Mouse (Mus musculus) kidney, embryonic 16.5 days (tissue): ENCODE measurements at regions not wholly inside any gene's neighbourhood (a gene's known extent, or its start where the extent isn't known, plus 50 kb on each side); places are given as distances from the start of the nearest gene placed in this dataset.
A peak's percentile ranks its signal among the peaks of the same experiment; 100 is the strongest.

Experiments used
- ATAC-seq: fragments of 200-750 bp; cut with Nextera tagmentation; 2 replicates; pipeline ENCODE4 v1.8.0; 2017; ENCODE audit warnings: moderate TSS enrichment; ENCODE audit not compliant: low FRiP score, low TSS enrichment
- H3K27ac ChIP-seq: fragments of 300-500 bp; sonication (generic); 2 replicates; pipeline ENCODE4 v1.5.1; 2014; ENCODE audit warnings: low read length
- H3K27me3 ChIP-seq: fragments of 300-500 bp; sonication (generic); 2 replicates; pipeline ENCODE4 v1.6.1; 2014; ENCODE audit warnings: low read length, control low read depth, mixed read lengths; ENCODE audit not compliant: insufficient read depth
- H3K36me3 ChIP-seq: fragments of 300-500 bp; sonication (generic); 2 replicates; pipeline ENCODE4 v1.6.1; 2014; ENCODE audit warnings: low read length, control low read depth, mixed read lengths; ENCODE audit not compliant: insufficient read depth
- H3K4me1 ChIP-seq: fragments of 300-500 bp; sonication (generic); 2 replicates; pipeline ENCODE4 v1.6.1; 2014; ENCODE audit warnings: low read length, control low read depth, mixed read lengths; ENCODE audit not compliant: insufficient read depth
- H3K4me2 ChIP-seq: fragments of 300-500 bp; sonication (generic); replicated peaks from 2 replicates; pipeline ENCODE4 v1.6.1; 2014; ENCODE audit warnings: low read depth, low read length
- H3K4me3 ChIP-seq: fragments of 300-500 bp; sonication (generic); 2 replicates; pipeline ENCODE4 v1.5.1; 2014; ENCODE audit warnings: mild to moderate bottlenecking, low read length
- H3K9ac ChIP-seq: fragments of 300-500 bp; sonication (generic); replicated peaks from 2 replicates; pipeline ENCODE4 v1.6.1; 2014; ENCODE audit warnings: low read length
- H3K9me3 ChIP-seq: fragments of 300-500 bp; sonication (generic); 2 replicates; pipeline ENCODE4 v1.6.1; 2016; ENCODE audit warnings: low read length, control low read depth
- WGBS: fragments of 180-500 bp; shearing (Covaris S2); extraction: QIAGEN DNeasy Blood & Tissue Kit; methylation state at CpG from one replicate; pipeline ENCODE4 v1.1.7; 2014; 5-methylcytosine and 5-hydroxymethylcytosine counted together

GRCm38 (mm10) chr3:80033071-80033470, 148.7 kb downstream of the Fam198b start:
- 82% methylated on average over 3 of the region's 3 CpGs for WGBS
- Histone ChIP-seq H3K4me1 (no peaks in the 10 kb centered on the region), H3K9ac (no peak overlapping the region), H3K9me3 (no peaks in the 10 kb centered on the region), H3K27me3 (no peaks in the 10 kb centered on the region), H3K4me3 (no peak overlapping the region), H3K27ac (no peak overlapping the region), H3K36me3 (no peaks in the 10 kb centered on the region), H3K4me2 (no peak overlapping the region)
- ATAC-seq: no peak

GRCm38 (mm10) chr3:80038553-80039129, 154.3 kb downstream of the Fam198b start:
- no peak overlapping the region for H3K4me3 ChIP-seq
- H3K9ac ChIP-seq: no peak overlapping the region
- no peaks in the 10 kb centered on the region for H3K36me3 ChIP-seq
- H3K4me2 ChIP-seq: no peak overlapping the region
- no peak for ATAC-seq
- WGBS: 68% methylated on average over 11 of the region's 11 CpGs
- no peak overlapping the region for H3K27ac ChIP-seq
- H3K27me3 ChIP-seq: no peaks in the 10 kb centered on the region
- no peaks in the 10 kb centered on the region for H3K4me1 ChIP-seq
- no peaks in the 10 kb centered on the region for H3K9me3 ChIP-seq

- Histone ChIP-seq H3K4me3 (no peak overlapping the region), H3K9me3 (no peaks in the 10 kb centered on the region), H3K27me3 (no peaks in the 10 kb centered on the region), H3K9ac (no peak overlapping the region), H3K4me2 (no peak overlapping the region), H3K27ac (no peak overlapping the region), H3K36me3 (no peaks in the 10 kb centered on the region), H3K4me1 (no peaks in the 10 kb centered on the region)
- WGBS: 65% methylated on average over 5 of the region's 5 CpGs
- peak; percentile 49; the same call in 1 of the 2 replicates for ATAC-seq
Measured at GRCm38 (mm10) chr3:80042756-80043484, 158.6 kb downstream of the Fam198b start.

- H3K27ac ChIP-seq: no peak overlapping the region
- ATAC-seq: no peak
- H3K4me1 ChIP-seq: no peaks in the 10 kb centered on the region
- no peak overlapping the region for H3K4me3 ChIP-seq
- H3K9me3 ChIP-seq: no peaks in the 10 kb centered on the region
- WGBS: 89% methylated on average over 5 of the region's 5 CpGs
- H3K4me2 ChIP-seq: no peak overlapping the region
- H3K9ac ChIP-seq: no peak overlapping the region
- no peaks in the 10 kb centered on the region for H3K27me3 ChIP-seq
- H3K36me3 ChIP-seq: no peaks in the 10 kb centered on the region
Measured at GRCm38 (mm10) chr3:80049495-80050225, 165.3 kb downstream of the Fam198b start.

- Histone ChIP-seq H3K4me3 (no peak overlapping the region), H3K36me3 (no peaks in the 10 kb centered on the region), H3K9me3 (no peaks in the 10 kb centered on the region), H3K4me1 (no peaks in the 10 kb centered on the region), H3K4me2 (no peak overlapping the region), H3K27ac (no peak overlapping the region), H3K9ac (no peak overlapping the region), H3K27me3 (no peaks in the 10 kb centered on the region)
- 60% methylated on average over 4 of the region's 4 CpGs for WGBS
- no peak for ATAC-seq
Measured at GRCm38 (mm10) chr3:80050920-80051319, 166.6 kb downstream of the Fam198b start.

GRCm38 (mm10) chr3:80051963-80052362, 167.6 kb downstream of the Fam198b start:
- ATAC-seq: no peak

GRCm38 (mm10) chr3:80052879-80053278, 168.5 kb downstream of the Fam198b start:
- Histone ChIP-seq H3K36me3 (no peaks in the 10 kb centered on the region), H3K9me3 (no peaks in the 10 kb centered on the region), H3K4me3 (no peak overlapping the region), H3K27me3 (no peaks in the 10 kb centered on the region), H3K9ac (no peak overlapping the region), H3K4me2 (no peak overlapping the region), H3K4me1 (no peaks in the 10 kb centered on the region), H3K27ac (no peak overlapping the region)
- no peak for ATAC-seq
- 75% methylated on average over 3 of the region's 3 CpGs for WGBS

More at GRCm38 (mm10) chr3:80051963-80052362, 167.6 kb downstream of the Fam198b start:
- Histone ChIP-seq H3K9me3 (no peaks in the 10 kb centered on the region), H3K27ac (no peak overlapping the region), H3K9ac (no peak overlapping the region), H3K27me3 (no peaks in the 10 kb centered on the region), H3K4me2 (no peak overlapping the region), H3K4me1 (no peaks in the 10 kb centered on the region), H3K4me3 (no peak overlapping the region), H3K36me3 (no peaks in the 10 kb centered on the region)
- 74% methylated on average over 4 of the region's 4 CpGs for WGBS

GRCm38 (mm10) chr3:80053435-80053834, 169.1 kb downstream of the Fam198b start:
- Histone ChIP-seq H3K4me1 (no peaks in the 10 kb centered on the region), H3K27me3 (no peaks in the 10 kb centered on the region), H3K4me2 (no peak overlapping the region), H3K36me3 (no peaks in the 10 kb centered on the region), H3K27ac (no peak overlapping the region), H3K9ac (no peak overlapping the region), H3K9me3 (no peaks in the 10 kb centered on the region), H3K4me3 (no peak overlapping the region)
- ATAC-seq: no peak
- WGBS: 67% methylated on average over 2 of the region's 2 CpGs

- Histone ChIP-seq H3K9ac (no peak overlapping the region), H3K9me3 (no peaks in the 10 kb centered on the region), H3K4me2 (no peak overlapping the region), H3K27me3 (no peaks in the 10 kb centered on the region), H3K27ac (peak overlapping the region; percentile 11; the same call in 1 of the 2 replicates), H3K4me1 (no peaks in the 10 kb centered on the region), H3K36me3 (no peaks in the 10 kb centered on the region), H3K4me3 (no peak overlapping the region)
- no peak for ATAC-seq
- WGBS: 66% methylated on average over 6 of the region's 6 CpGs
Measured at GRCm38 (mm10) chr3:80056636-80057350, 172.5 kb downstream of the Fam198b start.
